9 mouse cellular contexts compared by ENCODE assay signal in the genomic region with DNA sequence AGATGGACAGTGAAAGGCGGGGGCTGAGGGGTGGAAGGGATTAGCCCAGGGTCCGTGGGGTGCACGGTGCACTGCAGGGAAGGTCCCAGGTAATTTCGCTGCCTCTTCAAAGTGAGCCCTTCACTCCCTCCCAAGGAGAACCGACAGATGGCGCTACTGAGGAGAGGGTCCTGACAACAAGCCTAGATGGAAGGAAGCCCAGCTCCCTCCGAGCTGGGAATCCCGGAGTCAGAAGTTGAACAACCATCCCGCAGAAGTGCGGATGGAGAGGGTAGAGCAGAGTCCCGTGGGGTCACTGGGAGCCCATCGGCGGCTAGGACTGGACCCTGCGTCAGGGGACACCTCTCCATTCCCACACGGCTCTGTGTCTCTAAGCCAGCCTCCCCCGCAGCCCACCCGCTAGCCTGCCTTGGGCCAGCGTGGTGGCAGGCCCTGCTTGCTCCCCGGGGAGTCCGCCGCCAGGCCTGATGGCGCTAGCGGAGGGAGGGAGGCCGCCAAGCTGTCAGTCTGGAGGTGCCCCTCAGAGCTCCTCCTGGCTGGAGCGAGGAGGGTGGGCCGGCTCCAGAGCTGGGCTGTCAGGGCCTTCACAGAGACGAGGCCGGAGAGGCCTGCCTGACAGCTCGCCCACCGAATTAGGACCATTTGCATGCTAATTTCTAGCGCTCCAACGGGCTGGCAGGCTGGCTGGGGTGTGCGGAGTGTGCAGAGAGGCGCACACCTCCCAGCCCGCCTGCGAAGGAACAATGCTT.
DNase-seq lines count a peak whose midpoint lies in the region; ATAC-seq lines count a peak whose summit lies in the region.
"Had no signal": no experiment of that assay in that cellular context is flagged by ENCODE, and none has a peak within 500 bp of the region (broad histone marks: within the 10 kb centered on the region; RNA-seq: fewer than 3 reads in every experiment).

No protein-coding gene starts in this region.

- peak; percentile 55; the same call in 1 of the 2 replicates for ATAC-seq in heart, embryonic 11.5 days (replicated peaks; ENCODE audit: insufficient number of reproducible peaks, low FRiP score, low TSS enrichment)
- ATAC-seq in hindbrain, embryonic 14.5 days (ENCODE audit: low FRiP score): peak; percentile 84
- ATAC-seq in midbrain, embryonic 11.5 days (ENCODE audit: low FRiP score): peak; percentile 93
- ATAC-seq in stomach, embryonic 16.5 days (ENCODE audit: insufficient read depth, low FRiP score): peak; percentile 45; the same call in 1 of the 2 replicates

- no peak overlapping the region for H3K27ac ChIP-seq in heart, embryonic 11.5 days (ENCODE audit: low read depth, low read length)
- peak overlapping the region; percentile 82 for H3K27ac ChIP-seq in forebrain, embryonic 10.5 days
- peak overlapping the region; percentile 82 for H3K27ac ChIP-seq in hindbrain, embryonic 14.5 days
- H3K27ac ChIP-seq in midbrain, embryonic 11.5 days (ENCODE audit: low read depth, low read length): peak overlapping the region; percentile 37
- H3K27ac ChIP-seq in stomach, embryonic 16.5 days (ENCODE audit: low read length): no peak overlapping the region

- peak overlapping the region; percentile 53 for H3K4me3 ChIP-seq in heart, embryonic 11.5 days (ENCODE audit: low read depth, low read length)
- peak overlapping the region; percentile 59 for H3K4me3 ChIP-seq in forebrain, embryonic 10.5 days
- peak overlapping the region; percentile 28 for H3K4me3 ChIP-seq in hindbrain, embryonic 14.5 days (replicated peaks; ENCODE audit: low read length)
- H3K4me3 ChIP-seq in midbrain, embryonic 11.5 days (ENCODE audit: low read depth, low read length): peak overlapping the region; percentile 33
- peak overlapping the region; percentile 38 for H3K4me3 ChIP-seq in stomach, embryonic 16.5 days (replicated peaks; ENCODE audit: low read length)

- no peaks in the 10 kb centered on the region for H3K36me3 ChIP-seq in heart, embryonic 11.5 days (ENCODE audit: control insufficient read depth, insufficient read depth, low read length)
- no peaks in the 10 kb centered on the region for H3K36me3 ChIP-seq in forebrain, embryonic 10.5 days (replicated peaks)
- H3K36me3 ChIP-seq in hindbrain, embryonic 14.5 days (replicated peaks; ENCODE audit: control insufficient read depth, insufficient read depth): no peaks in the 10 kb centered on the region
- H3K36me3 ChIP-seq in midbrain, embryonic 11.5 days (ENCODE audit: control insufficient read depth, insufficient read depth, low read length): no peaks in the 10 kb centered on the region
- no peaks in the 10 kb centered on the region for H3K36me3 ChIP-seq in stomach, embryonic 16.5 days (ENCODE audit: control insufficient read depth, insufficient read depth, low read length)

- DNase-seq in heart, postnatal 25 days (ENCODE audit: low spot score): no peak
- peak; percentile 62 for DNase-seq in brain, adult 2 months (ENCODE audit: low read depth, low spot score)
- DNase-seq in forebrain, embryonic 10.5 days (ENCODE audit: extremely low spot score, low spot score): peak; percentile 80
- DNase-seq in hindbrain, embryonic 14.5 days (ENCODE audit: low spot score): peak; percentile 78
- peak; percentile 54 to 61 for DNase-seq in left cerebral cortex, postnatal 14 days (ENCODE audit: low spot score in 2 of 2)
- DNase-seq in midbrain, embryonic 11.5 days (ENCODE audit: low spot score, missing footprints): peak; percentile 97

- H3K4me1 ChIP-seq in heart, embryonic 11.5 days (ENCODE audit: control insufficient read depth, insufficient read depth, low read length): no peaks in the 10 kb centered on the region
- H3K4me1 ChIP-seq in forebrain, embryonic 10.5 days: peaks cover 31% of the 10 kb centered on the region
- peaks cover 22% of the 10 kb centered on the region for H3K4me1 ChIP-seq in hindbrain, embryonic 14.5 days (replicated peaks; ENCODE audit: control insufficient read depth, insufficient read depth, low read length)
- peaks cover 12% of the 10 kb centered on the region for H3K4me1 ChIP-seq in midbrain, embryonic 11.5 days (ENCODE audit: control insufficient read depth, insufficient read depth, low read length)
- H3K4me1 ChIP-seq in stomach, embryonic 16.5 days (ENCODE audit: control insufficient read depth, insufficient read depth, low read length): 0 out of 2 replicates have a peak, but pooled peaks cover 6% of the 10 kb centered on the region

- intact Hi-C loops in heart, postnatal 25 days (cut with DNase I): no loop called here
- intact Hi-C loops in left cerebral cortex, postnatal 14 days (cut with DNase I): no loop called here

- WGBS in heart, embryonic 11.5 days (ENCODE audit: insufficient replicate concordance): under 1% methylated on average over 36 of the region's 36 CpGs
- WGBS in forebrain, embryonic 10.5 days: 1% methylated on average over 36 of the region's 36 CpGs
- WGBS in hindbrain, embryonic 14.5 days: 2% methylated on average over 36 of the region's 36 CpGs
- 4% methylated on average over 36 of the region's 36 CpGs for WGBS in midbrain, embryonic 11.5 days
- WGBS in stomach, embryonic 16.5 days: 2% methylated on average over 36 of the region's 36 CpGs

- H3K4me2 ChIP-seq in heart, embryonic 11.5 days: peak overlapping the region; percentile 91
- H3K4me2 ChIP-seq in hindbrain, embryonic 14.5 days (replicated peaks): peak overlapping the region; percentile 69
- peak overlapping the region; percentile 85 for H3K4me2 ChIP-seq in midbrain, embryonic 11.5 days
- H3K4me2 ChIP-seq in stomach, embryonic 16.5 days (ENCODE audit: low read depth, low read length): peak overlapping the region; percentile 69

- H3K9me3 ChIP-seq in heart, embryonic 11.5 days (replicated peaks; ENCODE audit: control insufficient read depth, low read length): no peaks in the 10 kb centered on the region
- H3K9me3 ChIP-seq in forebrain, embryonic 10.5 days: no peaks in the 10 kb centered on the region
- no peaks in the 10 kb centered on the region for H3K9me3 ChIP-seq in hindbrain, embryonic 14.5 days (ENCODE audit: control insufficient read depth, low read length)
- no peaks in the 10 kb centered on the region for H3K9me3 ChIP-seq in midbrain, embryonic 11.5 days (ENCODE audit: control insufficient read depth, low read length)
- H3K9me3 ChIP-seq in stomach, embryonic 16.5 days (replicated peaks; ENCODE audit: control insufficient read depth, low read length): no peaks in the 10 kb centered on the region

- H3K9ac ChIP-seq in heart, embryonic 11.5 days (ENCODE audit: low read depth, low read length): peak overlapping the region; percentile 67
- peak overlapping the region; percentile 57 for H3K9ac ChIP-seq in hindbrain, embryonic 14.5 days
- peak overlapping the region; percentile 61 for H3K9ac ChIP-seq in midbrain, embryonic 11.5 days (ENCODE audit: low read length)
- H3K9ac ChIP-seq in stomach, embryonic 16.5 days (ENCODE audit: low read length): peak overlapping the region; percentile 66

- H3K27me3 ChIP-seq in heart, embryonic 11.5 days (ENCODE audit: control insufficient read depth, insufficient read depth, low read length): peaks cover 24% of the 10 kb centered on the region
- H3K27me3 ChIP-seq in forebrain, embryonic 10.5 days (ENCODE audit: poor library complexity, severe bottlenecking): peaks cover 74% of the 10 kb centered on the region
- H3K27me3 ChIP-seq in hindbrain, embryonic 14.5 days (ENCODE audit: control insufficient read depth, insufficient read depth, low read length): peaks cover 7% of the 10 kb centered on the region; the same call in 1 of the 2 replicates
- H3K27me3 ChIP-seq in midbrain, embryonic 11.5 days (ENCODE audit: control insufficient read depth, insufficient read depth, low read length): peaks cover 2% of the 10 kb centered on the region; the same call in 1 of the 2 replicates
- H3K27me3 ChIP-seq in stomach, embryonic 16.5 days (ENCODE audit: control insufficient read depth, insufficient read depth, low read length): peaks cover 7% of the 10 kb centered on the region
- H3K27me3 ChIP-seq: CH12.LX had no signal

Comparison
In these comparisons a context has a peak if more than half of its experiments do, and no peak if none do; other contexts are left out.
1. H3K27ac ChIP-seq: peak in forebrain, embryonic 10.5 days (single experiment), hindbrain, embryonic 14.5 days (single experiment) and midbrain, embryonic 11.5 days (single experiment); none in heart, embryonic 11.5 days (single experiment) and stomach, embryonic 16.5 days (single experiment).
2. Peak in every context shown above with its lines, with median percentiles within 50 percentile points of each other: ATAC-seq, H3K4me2 ChIP-seq, H3K4me3 ChIP-seq and H3K9ac ChIP-seq.